ENCODE assay signal across 12 mouse cellular contexts in the genomic region with DNA sequence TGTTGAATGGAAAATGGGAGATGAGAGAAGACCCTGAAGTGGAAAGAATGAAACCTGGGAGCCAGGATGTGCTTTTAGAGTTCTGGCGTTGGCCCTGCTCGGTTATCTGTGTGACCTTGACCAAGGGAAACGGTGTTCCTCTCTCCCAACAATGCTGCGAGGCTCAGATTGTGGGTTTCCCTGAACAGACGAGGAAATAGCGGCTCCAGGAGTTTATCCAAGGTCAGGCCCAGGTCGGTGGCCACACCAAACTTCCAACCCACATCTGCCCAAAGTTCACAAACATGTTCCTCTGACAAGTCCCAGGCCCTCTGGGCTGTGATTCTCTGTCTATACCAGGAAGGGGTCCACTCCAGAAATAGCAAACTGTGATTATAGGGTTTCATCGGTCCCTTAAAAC.
DNase-seq lines count a peak whose midpoint lies in the region; ATAC-seq and TF ChIP-seq lines count a peak whose summit lies in the region.
"Had no signal": no experiment of that assay in that cellular context is flagged by ENCODE, and none has a peak within 500 bp of the region (broad histone marks: within the 10 kb centered on the region; RNA-seq: fewer than 3 reads in every experiment).

No protein-coding gene starts in this region.

- no peaks in the 10 kb centered on the region for H3K9me3 ChIP-seq in liver, embryonic 12.5 days (replicated peaks)
- no peaks in the 10 kb centered on the region for H3K9me3 ChIP-seq in heart, embryonic 11.5 days (replicated peaks; ENCODE audit: control insufficient read depth, low read length)
- H3K9me3 ChIP-seq in intestine, postnatal 0 days (ENCODE audit: control insufficient read depth): no peaks in the 10 kb centered on the region
- H3K9me3 ChIP-seq: embryonic facial prominence, embryonic 15.5 days; forebrain, embryonic 12.5 days; limb, embryonic 10.5 days; lung, embryonic 15.5 days; midbrain, embryonic 15.5 days had no signal

- peaks cover 22% of the 10 kb centered on the region for H3K4me1 ChIP-seq in liver, embryonic 12.5 days
- H3K4me1 ChIP-seq in heart, embryonic 11.5 days (ENCODE audit: control insufficient read depth, insufficient read depth, low read length): peaks cover 15% of the 10 kb centered on the region
- no peaks in the 10 kb centered on the region for H3K4me1 ChIP-seq in intestine, postnatal 0 days (replicated peaks; ENCODE audit: control insufficient read depth, insufficient read depth, low read length)

- WGBS in liver, embryonic 12.5 days (ENCODE audit: insufficient replicate concordance): 45% methylated on average over 8 of the region's 8 CpGs
- 16% methylated on average over 8 of the region's 8 CpGs for WGBS in heart, embryonic 11.5 days (ENCODE audit: insufficient replicate concordance)
- 55% methylated on average over 8 of the region's 8 CpGs for WGBS in intestine, postnatal 0 days

- ATAC-seq in liver, embryonic 12.5 days: no peak
- ATAC-seq in heart, embryonic 11.5 days (replicated peaks; ENCODE audit: insufficient number of reproducible peaks, low FRiP score, low TSS enrichment): peak; percentile 75
- ATAC-seq in intestine, postnatal 0 days: no peak

- H3K4me3 ChIP-seq in liver, embryonic 12.5 days: no peak overlapping the region
- no peak overlapping the region for H3K4me3 ChIP-seq in heart, embryonic 11.5 days (ENCODE audit: low read depth, low read length)
- no peak overlapping the region for H3K4me3 ChIP-seq in intestine, postnatal 0 days (ENCODE audit: low read depth, low read length)
- H3K4me3 ChIP-seq: limb, embryonic 10.5 days; lung, embryonic 15.5 days had no signal

- no peaks in the 10 kb centered on the region for H3K36me3 ChIP-seq in liver, embryonic 12.5 days
- H3K36me3 ChIP-seq in heart, embryonic 11.5 days (ENCODE audit: control insufficient read depth, insufficient read depth, low read length): no peaks in the 10 kb centered on the region
- no peaks in the 10 kb centered on the region for H3K36me3 ChIP-seq in intestine, postnatal 0 days (ENCODE audit: control insufficient read depth, insufficient read depth)
- H3K36me3 ChIP-seq: embryonic facial prominence, embryonic 15.5 days; forebrain, embryonic 12.5 days; limb, embryonic 10.5 days; lung, embryonic 15.5 days; midbrain, embryonic 15.5 days had no signal

- no peak overlapping the region for H3K27ac ChIP-seq in liver, embryonic 12.5 days
- peak overlapping the region; percentile 77 for H3K27ac ChIP-seq in heart, embryonic 11.5 days (ENCODE audit: low read depth, low read length)
- H3K27ac ChIP-seq in intestine, postnatal 0 days (ENCODE audit: low read depth, low read length): no peak overlapping the region
- H3K27ac ChIP-seq: embryonic facial prominence, embryonic 15.5 days; forebrain, embryonic 12.5 days; lung, embryonic 15.5 days; midbrain, embryonic 15.5 days had no signal

- DNase-seq in liver: peak; percentile 6
- DNase-seq in heart, postnatal 36 days: peak; percentile 10 to 20
- peak; percentile 24 for DNase-seq in testis, postnatal 14 days (ENCODE audit: low spot score)
- DNase-seq in cerebellum, adult 9-11 months: no peak

- 0 out of 2 replicates have a peak, but pooled peaks cover 5% of the 10 kb centered on the region for H3K27me3 ChIP-seq in liver, embryonic 12.5 days (replicated peaks)
- no peaks in the 10 kb centered on the region; the same call in 1 of the 2 replicates for H3K27me3 ChIP-seq in heart, embryonic 11.5 days (ENCODE audit: control insufficient read depth, insufficient read depth, low read length)
- no peaks in the 10 kb centered on the region for H3K27me3 ChIP-seq in intestine, postnatal 0 days (replicated peaks; ENCODE audit: control insufficient read depth, insufficient read depth, low read length)
- H3K27me3 ChIP-seq: lung, embryonic 15.5 days; midbrain, embryonic 15.5 days had no signal

- intact Hi-C loops in heart, postnatal 36 days (cut with DNase I): no loop called here

- no peak overlapping the region for H3K4me2 ChIP-seq in liver, embryonic 12.5 days
- H3K4me2 ChIP-seq in heart, embryonic 11.5 days: no peak overlapping the region
- no peak overlapping the region for H3K4me2 ChIP-seq in intestine, postnatal 0 days (replicated peaks; ENCODE audit: low read depth)

- TF ChIP-seq CTCF in intestine, postnatal 0 days (IDR thresholded peaks at IDR 0.05; ENCODE audit: low read depth): no peak

- H3K9ac ChIP-seq in liver, embryonic 12.5 days: no peak overlapping the region
- peak overlapping the region; percentile 44; the same call in 1 of the 2 replicates for H3K9ac ChIP-seq in heart, embryonic 11.5 days (ENCODE audit: low read depth, low read length)
- no peak overlapping the region for H3K9ac ChIP-seq in intestine, postnatal 0 days (ENCODE audit: low read depth, low read length)
- H3K9ac ChIP-seq: embryonic facial prominence, embryonic 15.5 days; lung, embryonic 15.5 days had no signal
